Mouse (Mus musculus): ENCODE results near the gene Rassf6.
A peak's percentile ranks its signal among the peaks of the same experiment; 100 is the strongest.
"Not testable (repeated sequence)": the region's sequence is repeated elsewhere in the genome, so short reads cannot be mapped to it uniquely, and the experiment has no call there.

Gene Rassf6

DNA sequence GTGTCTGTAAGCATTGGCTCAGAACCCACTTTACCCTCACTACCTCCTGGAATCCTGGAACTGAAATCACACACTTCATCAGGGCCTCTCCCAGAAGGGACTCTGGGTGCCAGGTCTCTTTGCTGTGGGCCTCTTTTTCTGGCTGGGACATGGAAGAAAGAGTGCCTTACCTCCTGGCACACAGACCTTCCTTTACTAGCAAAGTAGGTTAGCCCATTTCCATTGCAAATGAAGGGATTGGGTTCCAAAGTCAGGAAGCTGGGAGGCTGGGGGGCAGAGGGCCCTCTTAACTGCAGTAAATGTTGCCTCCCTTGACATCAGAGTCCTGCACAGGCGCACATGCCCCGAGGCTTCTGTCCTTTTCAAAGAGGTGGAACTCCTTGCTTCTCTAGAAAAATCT lies 17.2 kb downstream of the Rassf6 start:
- no peak for DNase-seq

DNA sequence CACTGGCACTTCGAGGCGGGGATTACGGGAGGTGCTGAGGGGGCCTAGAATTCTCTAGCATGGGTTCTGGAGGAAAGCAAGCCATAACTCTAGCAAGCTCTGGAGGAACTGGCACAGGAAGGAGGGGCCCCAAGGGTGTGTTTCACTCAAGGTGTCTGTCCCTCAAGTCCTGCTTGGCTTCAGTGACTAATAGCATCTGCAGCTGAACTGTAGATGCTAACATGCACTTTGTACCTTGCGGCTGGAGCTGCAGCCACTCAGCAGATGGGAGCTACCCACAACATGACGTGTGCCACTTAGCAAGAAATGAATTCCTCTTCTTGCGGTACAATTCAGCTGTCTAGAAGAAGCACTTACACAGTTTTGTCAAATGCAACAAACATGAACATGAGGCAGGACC lies 18.7 kb downstream of the Rassf6 start:
- DNase-seq, result no peak

DNA sequence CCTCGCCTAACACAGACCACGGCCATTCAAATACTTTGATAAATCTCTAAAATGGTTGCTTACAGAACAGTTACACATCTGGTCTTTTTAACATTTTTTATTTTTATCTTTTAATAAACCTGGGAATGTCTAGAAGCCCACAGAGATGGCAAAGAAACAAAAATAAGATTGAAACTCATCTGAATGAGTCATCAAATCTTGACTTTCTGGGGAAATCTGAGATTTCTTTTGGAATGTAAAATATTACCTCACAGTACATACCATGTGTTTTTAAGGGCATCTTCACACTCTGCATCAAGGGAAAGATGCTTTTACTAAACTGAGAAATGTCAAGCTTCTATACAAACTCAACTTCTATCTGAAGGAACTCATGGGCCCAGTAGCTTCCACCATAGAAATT lies 19.1 kb downstream of the Rassf6 start:
- DNase-seq, result no peak

DNA sequence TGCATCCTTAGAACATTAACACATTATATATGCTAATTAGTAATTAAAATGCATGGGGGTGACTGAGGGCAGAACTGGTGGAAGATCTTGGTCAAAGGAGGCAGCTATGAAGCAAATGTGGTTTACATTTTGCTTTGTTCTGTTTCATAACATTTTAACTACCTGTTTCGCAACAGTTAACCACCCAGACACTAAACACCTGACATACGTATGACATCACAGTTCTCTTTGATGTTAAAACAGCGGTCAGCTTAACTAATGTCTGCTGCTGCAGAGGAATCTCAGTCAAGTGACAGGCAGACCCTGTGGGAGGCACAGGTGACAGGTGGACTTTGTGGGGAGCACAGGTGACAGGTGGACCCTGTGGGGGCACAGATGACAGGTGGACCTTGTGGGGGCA lies 22.6 kb downstream of the Rassf6 start:
- no peak for DNase-seq

DNA sequence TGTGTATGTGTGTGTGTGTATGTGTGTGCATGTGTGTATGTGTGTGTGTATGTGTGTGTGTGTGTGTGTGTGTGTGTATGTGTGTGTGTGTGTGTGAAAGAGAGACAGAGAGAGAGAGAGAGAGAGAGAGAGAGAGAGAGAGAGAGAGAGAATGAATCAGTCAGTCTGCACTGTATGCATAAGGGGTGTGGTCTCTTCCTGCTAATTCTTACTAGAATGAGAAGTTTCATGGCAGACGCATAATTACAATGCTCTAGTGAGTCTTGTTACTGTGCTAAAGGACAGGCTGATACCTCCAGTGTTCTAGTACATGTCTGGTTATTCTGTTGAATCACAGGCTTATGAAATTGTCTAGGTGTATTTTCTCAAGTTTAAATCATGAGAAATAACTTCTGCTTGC lies 27.7 kb downstream of the Rassf6 start:
- not testable (repeated sequence) for DNase-seq

DNA sequence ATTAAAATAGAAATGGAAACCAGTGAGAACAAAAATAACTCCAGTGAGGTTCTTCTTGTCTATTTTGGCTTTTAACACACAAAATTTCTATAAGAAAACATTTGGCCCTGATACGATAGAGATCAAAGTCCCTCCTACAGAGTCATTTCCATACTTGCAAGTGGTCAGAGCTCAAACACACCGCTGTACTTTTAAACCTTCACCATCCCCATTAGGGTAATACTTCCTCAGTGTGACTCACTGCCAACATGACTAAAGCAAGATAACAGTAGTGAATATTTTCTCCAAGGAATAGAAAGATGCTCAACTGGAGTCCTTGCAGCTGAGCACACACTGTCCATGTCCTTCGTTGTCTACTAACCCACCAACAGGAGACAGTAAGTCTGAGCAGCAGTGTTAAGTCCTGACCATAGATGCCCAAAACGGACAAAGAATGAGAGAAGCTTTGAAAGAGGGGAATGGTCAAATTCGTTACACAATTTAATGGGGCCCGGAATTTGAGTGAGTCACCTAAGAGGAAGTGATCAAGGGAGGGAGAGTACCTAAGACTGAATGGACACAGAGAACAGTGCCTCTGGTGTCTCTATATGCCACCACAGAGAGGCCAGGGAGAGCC lies 28.4 kb downstream of the Rassf6 start:
- no peak for DNase-seq

DNA sequence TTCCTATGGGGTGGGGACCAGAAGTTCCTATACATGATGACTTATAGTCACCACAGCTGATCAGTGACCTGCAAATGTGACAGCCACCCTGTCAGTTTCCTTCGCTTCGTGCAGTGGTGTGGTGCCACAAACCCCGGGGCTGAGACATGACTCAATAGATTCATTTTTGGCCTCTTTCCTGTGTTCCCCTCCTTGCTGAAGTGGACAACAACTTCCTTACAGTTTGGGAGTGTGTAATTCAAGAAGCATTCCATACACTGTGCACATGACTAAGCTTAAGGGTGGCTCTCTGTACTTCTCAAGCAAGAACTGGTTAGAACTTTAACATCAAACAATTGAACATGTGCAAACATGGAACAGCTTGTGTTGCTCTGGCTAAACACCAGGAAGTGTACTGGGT lies 29.1 kb downstream of the Rassf6 start:
- no peak for DNase-seq

DNA sequence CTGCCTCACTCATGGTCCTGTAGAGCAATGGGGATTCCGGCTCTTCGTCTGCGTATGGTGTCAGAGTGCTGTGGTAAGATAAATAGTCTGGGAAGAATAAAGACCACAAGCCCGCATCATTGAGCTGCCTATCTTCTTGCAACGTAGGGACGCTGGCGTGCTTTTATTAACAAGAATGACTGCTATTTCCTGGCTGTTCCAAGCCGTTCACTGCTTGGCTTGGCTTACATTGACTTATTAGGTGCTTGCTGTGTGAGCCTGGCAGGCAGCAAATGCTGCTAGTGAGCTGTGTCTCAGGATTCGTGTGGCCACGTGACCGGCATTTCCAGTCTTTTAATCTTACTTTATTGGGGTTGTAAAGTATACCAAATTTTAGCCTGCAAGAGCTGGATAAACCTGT lies 31.6 kb downstream of the Rassf6 start:
- DNase-seq, result no peak

DNA sequence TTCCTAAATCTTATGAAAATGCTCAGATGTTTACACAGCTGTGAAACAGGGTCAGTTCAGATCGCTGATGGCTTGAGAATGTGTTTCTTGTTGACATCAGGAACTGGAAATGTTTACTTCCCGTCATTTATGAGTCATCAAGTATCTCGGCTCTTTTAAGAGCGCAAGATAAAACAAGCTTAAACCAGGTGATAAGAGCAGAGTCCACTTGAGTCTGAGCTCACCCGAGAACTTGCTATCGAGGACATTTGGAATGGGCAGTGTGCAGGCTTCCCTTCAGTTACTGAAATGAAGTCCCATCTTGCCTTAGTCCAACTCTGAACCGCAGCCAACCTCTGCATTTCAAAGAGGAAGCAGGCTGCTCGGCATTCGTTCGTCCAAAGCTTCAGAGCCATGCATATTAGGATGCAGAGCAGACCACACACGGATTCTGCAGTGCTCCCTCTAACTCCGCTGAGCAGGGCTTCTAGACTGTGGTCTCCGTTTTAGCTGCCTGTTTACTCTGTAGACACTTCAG lies 37.0 kb downstream of the Rassf6 start:
- DNase-seq, result no peak

DNA sequence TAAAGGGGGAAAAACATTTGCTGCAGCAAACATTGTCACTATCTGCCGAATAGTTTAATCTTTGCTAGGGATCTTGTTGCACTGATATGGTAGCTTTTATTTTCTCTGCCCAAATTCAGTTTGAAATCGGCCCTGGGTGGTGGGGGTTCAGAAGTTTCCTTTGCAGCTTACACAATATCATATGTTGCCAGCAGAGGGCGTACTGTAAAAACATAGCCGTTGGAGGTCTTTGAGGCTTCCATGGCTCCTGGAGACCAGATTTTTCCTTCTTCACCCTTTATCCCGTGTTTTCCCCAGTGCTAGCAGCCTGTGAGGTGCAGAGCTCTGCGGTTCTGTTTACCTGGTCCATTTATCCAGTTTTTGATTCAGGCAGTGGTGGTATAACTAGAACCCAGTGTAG lies 39.0 kb downstream of the Rassf6 start:
- DNase-seq, result peak; percentile 73

DNA sequence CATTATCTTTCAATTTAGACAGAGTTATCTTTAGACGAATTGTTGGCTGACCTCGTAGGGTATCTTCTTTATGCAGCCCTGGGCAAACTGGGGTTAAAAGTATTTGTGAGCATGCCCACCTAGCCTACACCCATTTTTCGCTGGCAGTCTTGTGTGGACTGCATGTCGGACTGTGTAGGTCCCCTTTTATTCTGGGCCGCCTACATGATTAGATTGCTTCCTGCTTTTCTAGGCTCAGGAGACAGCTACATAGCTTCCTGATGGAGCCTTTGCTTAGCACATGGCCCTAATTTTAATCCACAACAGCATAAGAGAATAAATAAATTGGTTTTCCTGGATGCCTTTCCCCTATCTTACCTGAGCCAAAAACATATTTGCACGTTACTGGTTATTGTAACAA lies 44.3 kb downstream of the Rassf6 start:
- DNase-seq, result no peak

DNA sequence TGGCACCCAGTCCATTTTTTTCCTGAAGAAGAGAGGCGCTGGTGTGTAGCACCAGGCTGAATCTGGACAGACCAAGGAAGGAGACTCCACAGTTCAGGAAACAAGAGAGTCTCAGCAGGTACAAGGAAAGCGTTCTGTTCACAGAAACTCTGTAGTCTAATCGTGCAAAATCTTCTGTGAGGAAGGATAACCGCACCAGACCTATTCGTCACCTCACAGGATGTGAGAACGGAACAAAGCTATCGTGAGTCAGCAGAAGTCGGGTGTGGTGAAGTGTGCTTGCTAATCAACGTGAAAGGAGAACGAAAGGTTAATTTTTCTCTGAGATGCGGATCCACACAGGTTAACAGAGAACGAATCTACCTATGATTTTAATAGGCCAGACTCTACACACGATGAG lies 45.5 kb downstream of the Rassf6 start:
- DNase-seq, result no peak

DNA sequence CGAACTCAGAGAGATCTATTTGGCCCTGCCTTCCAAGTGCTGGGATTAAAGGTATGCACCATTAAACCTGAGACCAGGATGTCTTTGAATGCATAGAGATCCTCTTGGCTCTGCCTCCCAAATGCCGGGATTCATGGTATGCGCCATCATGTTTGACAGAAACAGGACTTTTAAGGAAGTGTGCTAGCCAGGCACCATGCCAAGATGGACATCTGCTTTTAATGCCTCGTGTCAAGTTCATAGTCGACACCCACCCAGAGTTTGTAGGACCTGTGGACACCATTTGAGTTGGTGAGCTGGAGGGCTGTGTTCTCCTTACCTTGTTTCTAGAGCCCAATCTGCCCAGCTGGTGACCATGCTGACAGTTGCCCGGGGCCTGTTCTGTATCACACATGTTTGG lies 48.5 kb downstream of the Rassf6 start:
- no peak for DNase-seq

DNA sequence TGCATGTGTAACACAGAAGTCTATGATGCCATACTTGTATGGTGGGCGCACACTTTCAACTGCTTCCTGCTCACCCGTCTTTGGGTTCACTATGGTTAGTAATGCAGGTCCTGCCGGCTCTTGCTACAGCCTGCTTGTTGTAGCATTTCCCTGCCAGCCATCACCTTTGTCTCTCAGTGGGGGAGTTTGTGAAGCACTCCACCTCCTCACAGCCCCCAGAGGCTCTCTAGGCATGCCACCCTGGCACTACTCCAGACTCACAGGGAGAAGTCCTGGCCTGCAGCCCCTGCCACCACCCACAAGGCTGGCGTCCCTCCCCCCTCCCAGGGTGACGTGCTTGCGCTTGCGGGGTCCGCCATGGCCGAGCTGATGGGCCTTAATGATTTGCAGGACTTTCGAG lies 49.8 kb downstream of the Rassf6 start:
- no peak for DNase-seq

DNA sequence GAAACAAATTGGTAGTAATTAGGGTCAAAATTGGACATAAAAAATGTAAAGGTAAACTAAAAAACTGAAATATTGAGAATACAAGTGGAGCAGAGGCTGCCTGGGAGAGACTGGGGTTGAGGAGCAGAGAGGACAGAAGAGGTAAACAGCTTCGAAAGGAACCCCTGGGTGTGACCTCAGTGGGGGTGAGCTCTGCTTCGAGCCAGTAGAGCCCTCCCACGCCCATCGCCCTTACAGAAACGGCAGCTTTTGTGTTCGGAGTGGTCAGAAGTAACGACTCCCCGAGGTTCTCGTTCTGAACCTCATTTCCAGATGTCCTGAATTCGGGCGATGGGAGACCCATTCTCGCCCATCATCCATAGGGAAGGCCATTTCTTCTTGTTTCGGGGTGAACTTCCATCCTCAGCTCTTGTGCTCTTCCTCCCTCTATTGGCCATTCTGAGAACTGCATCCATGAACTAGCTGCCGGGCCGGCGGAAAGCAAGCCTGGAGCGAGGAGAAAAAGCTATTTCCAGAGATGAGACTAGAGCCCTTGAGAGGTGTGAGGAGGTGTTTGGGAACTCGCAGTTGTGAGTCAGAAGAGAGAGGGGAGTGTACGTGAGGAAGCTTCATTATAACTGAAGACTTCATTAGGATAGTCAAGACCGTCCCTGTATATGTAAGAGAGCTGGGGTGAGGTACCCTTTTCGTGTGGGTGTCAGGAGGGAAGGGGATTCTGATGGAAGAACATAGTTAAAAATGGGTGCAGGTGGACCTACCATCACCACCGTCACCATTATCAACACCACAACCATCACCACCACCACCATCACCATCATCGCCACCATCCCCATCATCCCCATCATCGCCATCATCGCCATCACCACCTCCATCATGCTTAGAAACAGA lies 51.5 kb downstream of the Rassf6 start:
- peak; percentile 86 for DNase-seq

DNA sequence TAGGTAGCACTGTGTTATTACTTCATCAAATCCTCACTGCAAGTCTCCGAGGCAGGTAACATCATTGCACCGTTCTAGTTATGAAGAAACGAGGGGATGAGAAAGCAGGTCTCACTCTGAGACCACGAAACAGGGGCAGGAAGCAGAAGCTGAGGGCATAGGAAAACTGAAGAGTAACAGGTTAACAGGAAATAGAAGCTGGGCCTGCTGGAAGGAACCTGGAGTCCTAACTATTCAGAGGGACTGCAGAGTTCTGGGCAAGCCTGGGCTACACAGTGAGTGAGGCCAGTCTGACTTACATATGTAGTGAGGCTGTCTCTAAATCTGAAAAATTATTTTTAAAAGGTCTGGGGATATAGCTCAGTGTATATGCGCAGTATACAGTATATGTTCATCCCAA lies 52.4 kb downstream of the Rassf6 start:
- DNase-seq, result no peak

DNA sequence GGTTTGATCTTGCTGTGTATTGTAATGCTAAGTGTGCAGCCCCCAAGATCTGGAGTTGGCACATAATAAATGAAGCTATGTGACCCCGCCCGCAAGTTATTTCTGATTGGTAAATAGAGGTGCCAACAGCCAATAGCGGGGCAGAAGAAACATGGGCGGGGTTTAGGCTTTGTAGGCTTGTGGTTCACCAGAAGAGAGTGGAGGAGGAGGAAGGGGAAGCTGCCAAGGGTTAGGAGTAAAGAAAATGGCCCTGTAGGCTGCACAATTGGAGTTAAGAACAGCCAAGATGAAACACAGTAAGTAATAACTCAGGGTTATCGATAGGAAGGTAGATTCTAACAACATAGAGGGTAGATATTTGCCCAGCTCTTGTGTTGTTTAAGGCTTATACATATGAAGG lies 53.9 kb downstream of the Rassf6 start:
- no peak for DNase-seq

DNA sequence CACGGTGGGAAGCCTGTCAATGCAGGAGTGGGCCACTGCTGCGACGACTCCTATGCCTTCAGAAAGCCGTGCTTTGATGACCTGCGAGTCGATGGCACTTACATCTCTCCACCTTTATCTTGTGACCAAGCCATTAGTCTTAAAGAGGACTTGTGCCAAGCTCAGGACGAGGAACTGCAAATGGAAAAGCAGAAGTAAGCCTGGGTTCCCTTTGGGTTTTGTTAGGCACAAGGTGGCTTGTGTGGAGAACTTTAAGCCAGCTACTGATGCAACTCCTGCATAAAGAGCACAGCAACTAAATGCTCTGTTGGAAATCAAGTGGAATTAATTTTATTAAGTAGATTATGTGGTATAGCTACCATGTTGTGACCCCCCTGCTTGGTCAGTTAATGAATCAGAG lies 55.7 kb downstream of the Rassf6 start:
- DNase-seq, result no peak

DNA sequence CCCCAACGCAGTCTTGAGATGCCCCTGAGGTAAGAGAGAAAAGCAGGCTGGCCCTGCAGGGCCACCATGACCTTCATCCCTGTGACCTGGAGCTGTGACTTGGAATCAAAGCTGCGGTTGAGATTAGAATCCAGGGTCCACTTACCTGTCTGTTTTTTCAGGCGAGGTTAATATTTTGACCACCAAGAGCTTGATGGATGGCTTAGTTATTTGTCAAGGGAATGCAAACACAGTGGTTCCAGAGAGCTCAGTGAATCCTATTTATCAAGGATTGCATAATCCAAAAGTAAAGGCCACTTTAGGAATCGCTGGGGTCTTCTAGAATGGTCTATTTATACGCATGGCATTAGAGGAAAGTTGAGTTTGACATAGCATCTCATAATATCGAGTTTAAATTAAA lies 58.3 kb downstream of the Rassf6 start:
- DNase-seq, result no peak

DNA sequence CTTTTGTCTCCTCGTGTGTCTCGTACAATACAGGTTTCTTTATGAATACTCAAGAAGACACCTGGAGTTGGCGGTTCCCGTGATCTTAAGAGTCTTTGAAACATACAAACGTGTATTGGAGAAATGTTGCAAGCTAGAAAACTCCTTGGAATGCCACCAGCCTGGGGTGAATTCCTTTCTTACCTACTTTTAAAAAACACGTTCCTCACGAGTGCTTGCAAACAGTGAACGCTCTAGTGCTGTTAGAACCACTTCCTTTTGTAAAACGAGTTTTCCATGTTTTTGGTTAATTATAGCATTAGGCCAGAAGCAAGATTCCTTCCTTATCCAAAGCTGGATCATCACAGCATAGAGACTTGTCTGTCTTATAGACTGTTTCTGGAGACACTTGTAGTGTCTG lies 60.9 kb downstream of the Rassf6 start:
- DNase-seq, result no peak

DNA sequence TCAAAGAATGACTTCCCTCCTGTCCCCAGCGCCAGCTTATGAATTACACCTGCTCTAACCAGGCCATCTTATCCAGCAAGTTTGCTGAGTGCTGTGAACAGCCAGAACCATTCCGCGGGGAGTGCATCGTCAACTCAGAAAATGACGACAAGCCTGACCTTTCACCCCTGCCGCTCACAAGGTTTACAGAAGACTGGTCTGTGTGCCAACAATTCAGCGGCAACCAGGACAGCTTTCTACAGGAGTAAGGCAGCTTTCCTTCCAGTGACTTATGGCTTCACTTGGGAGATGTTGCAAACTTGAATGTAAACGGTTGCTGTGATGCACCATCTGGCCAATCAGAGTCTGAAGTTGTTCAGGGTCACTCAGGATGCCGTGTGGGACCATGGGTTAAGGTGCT lies 62.7 kb downstream of the Rassf6 start:
- no peak for DNase-seq

DNA sequence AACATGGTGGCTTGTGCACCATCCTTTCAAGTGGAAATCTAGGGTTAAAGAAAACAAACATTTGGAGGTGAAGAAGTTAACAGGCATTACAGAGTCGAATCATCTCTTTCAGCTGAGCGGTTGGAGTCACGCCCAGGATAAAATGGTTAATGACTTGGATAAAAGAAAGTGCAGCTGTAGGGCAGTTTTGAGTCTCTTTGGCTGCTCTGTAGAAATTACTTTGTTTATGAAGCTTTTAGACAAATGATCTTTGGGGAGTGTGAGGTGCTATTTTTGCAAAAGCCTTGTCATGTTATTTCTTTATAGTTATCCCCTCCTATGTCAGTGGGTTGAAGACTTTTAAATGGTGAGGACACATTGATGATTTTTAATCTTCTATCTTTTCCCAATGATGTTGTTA lies 69.2 kb downstream of the Rassf6 start:
- DNase-seq, result no peak

DNA sequence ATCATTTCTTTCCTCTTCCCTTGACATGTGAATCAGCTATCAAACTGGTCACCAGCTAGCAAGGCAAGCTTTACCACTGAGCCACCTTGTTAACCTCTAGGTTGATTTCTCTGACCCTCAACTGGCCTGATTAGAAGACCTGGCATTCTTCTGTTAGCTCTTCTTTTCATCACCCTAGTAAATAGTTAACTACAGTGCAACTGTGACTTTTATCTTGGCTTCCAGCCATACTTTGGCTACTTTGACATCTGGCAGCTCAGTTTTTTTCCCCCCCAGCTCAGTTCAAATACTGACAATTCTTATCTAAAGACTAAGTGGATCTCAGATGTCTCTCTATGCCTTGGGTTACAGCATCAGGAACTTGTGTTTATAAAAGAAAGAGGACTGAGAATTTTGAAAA lies 72.1 kb downstream of the Rassf6 start:
- no peak for DNase-seq

DNA sequence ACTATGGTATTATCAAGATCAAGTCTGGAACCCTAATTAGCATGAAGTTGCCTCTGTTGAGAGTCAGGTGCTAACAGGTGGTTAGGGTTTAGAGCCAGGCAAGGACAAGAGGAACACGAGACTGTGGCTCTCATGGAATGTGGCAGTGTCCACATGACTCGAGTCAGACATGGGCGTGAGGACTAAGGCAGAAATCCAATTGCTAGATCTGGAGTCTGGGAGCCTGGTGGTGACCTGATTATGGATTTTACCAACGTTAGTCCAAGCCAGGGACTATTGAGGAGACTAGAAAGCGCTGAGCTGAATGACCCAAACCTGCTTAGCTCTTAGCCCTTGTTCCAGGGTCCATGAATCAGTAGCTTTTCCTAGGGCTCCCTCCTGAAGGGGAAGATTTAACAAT lies 72.7 kb downstream of the Rassf6 start:
- DNase-seq, result no peak

DNA sequence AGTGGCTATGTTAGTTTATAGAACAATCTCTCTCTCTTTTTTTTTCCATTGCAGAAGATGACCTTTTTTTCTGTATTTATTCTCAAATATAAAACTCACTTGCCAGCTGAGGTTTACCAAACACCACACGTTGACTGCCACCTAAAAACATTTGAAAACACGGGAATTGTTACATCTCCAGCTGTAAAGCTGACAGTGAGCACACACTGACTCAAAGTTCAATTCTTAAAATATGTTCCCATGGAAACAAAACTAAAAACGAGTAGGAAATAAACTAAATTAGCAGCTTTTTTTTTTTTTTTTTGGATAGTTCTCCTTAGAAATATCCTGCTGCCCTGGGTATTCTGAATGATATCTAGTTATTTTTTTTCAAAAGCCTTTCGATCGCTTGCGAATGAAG lies 75.3 kb downstream of the Rassf6 start:
- DNase-seq, result no peak

Measured in retina, postnatal 1 day (tissue).